Mouse (Mus musculus) induced T-regulatory cell, adult 2 months (primary cell): Measurements from ENCODE around the gene Ptf1a.

ENCODE experiments used
- DNase-seq: peaks from one replicate; pipeline ENCODE4 v3.0.0-alpha.2; 2012; ENCODE audit warnings: low read depth

Ptf1a gene

GRCm38 (mm10) chr2:19452531-19453055 lies 7.1 kb downstream of the Ptf1a start:
- DNase-seq, result peak; percentile 14

GRCm38 (mm10) chr2:19455228-19455627 lies 9.8 kb downstream of the Ptf1a start:
- no peak for DNase-seq

- DNase-seq, result no peak
These were observed 10.5 kb downstream of the Ptf1a start for GRCm38 (mm10) chr2:19455857-19456482.

- DNase-seq, result no peak
These were observed 13.3 kb downstream of the Ptf1a start for GRCm38 (mm10) chr2:19458785-19459184.

GRCm38 (mm10) chr2:19461940-19462339 lies 16.5 kb downstream of the Ptf1a start:
- DNase-seq, result no peak

GRCm38 (mm10) chr2:19490262-19490661 lies 44.8 kb downstream of the Ptf1a start:
- no peak for DNase-seq
